Mouse (Mus musculus) lung, embryonic 14.5 days (tissue): Measurements from ENCODE around the gene Snx8. TPM values are rescaled to one million over a fixed set of nuclear protein-coding genes. Genes with fewer than 3 reads are reported as not detected.
A peak's percentile ranks its signal among the peaks of the same experiment; 100 is the strongest.

Experiments
- ATAC-seq: fragments of 200-750 bp; cut with Nextera tagmentation; 2 replicates; pipeline ENCODE4 v1.8.0; 2017; ENCODE audit warnings: mild to moderate bottlenecking, moderate TSS enrichment, moderate library complexity; ENCODE audit not compliant: insufficient read depth
- DNase-seq: peaks from one replicate; pipeline ENCODE4 v3.0.0-alpha.2; 2015
- H3K27ac ChIP-seq: fragments of 300-500 bp; sonication (generic); 2 replicates; pipeline ENCODE4 v1.5.1; 2014; ENCODE audit warnings: low read depth, mild to moderate bottlenecking, moderate library complexity
- H3K27me3 ChIP-seq: fragments of 300-500 bp; sonication (generic); 2 replicates; pipeline ENCODE4 v1.6.1; 2014; ENCODE audit warnings: low read length, control low read depth; ENCODE audit not compliant: insufficient read depth
- H3K36me3 ChIP-seq: fragments of 300-500 bp; sonication (generic); 2 replicates; pipeline ENCODE4 v1.6.1; 2014; ENCODE audit warnings: control low read depth; ENCODE audit not compliant: insufficient read depth
- H3K4me1 ChIP-seq: fragments of 300-500 bp; sonication (generic); 2 replicates; pipeline ENCODE4 v1.6.1; 2014; ENCODE audit warnings: antibody characterized with exemption, control low read depth; ENCODE audit not compliant: insufficient read depth
- H3K4me2 ChIP-seq: fragments of 300-500 bp; sonication (generic); 2 replicates; pipeline ENCODE4 v1.6.1; 2014; ENCODE audit warnings: mild to moderate bottlenecking
- H3K4me3 ChIP-seq: fragments of 300-500 bp; sonication (generic); 2 replicates; pipeline ENCODE4 v1.5.1; 2014; ENCODE audit warnings: low read depth, low read length
- H3K9ac ChIP-seq: fragments of 300-500 bp; sonication (generic); 2 replicates; pipeline ENCODE4 v1.6.1; 2014
- H3K9me3 ChIP-seq: fragments of 300-500 bp; sonication (generic); 2 replicates; pipeline ENCODE4 v1.6.1; 2016; ENCODE audit warnings: low read depth, low read length, control low read depth
- CTCF ChIP-seq: IDR thresholded peaks from 2 replicates; pipeline ENCODE4 v1.5.1; 2016; ENCODE audit warnings: antibody characterized with exemption, low read depth
- WGBS: fragments of 180-500 bp; shearing (Covaris S2); extraction: QIAGEN DNeasy Blood & Tissue Kit; methylation state at CpG from one replicate; pipeline ENCODE4 v1.1.7; 2014; 5-methylcytosine and 5-hydroxymethylcytosine counted together
- polyA plus RNA-seq: library from polyadenylated mRNA; unstranded; fragments of >200 nt; fragmentation: Nextera tagmentation; extraction: Ambion mirVana; gene quantifications from 2 replicates; pipeline ENCODE4 v1.2.1, GENCODE M21; 2014

Snx8 gene
- 8.3 and 9.5 TPM in 2 replicates for polyA plus RNA-seq

GRCm38 (mm10) chr5:140388588-140389576, at the start of gene Snx8:
Gene Snx8 (minus strand): TSS chr5:140389262.
- DNase-seq (peak; percentile 99), ATAC-seq (peak; percentile 94)
- Histone ChIP-seq H3K4me1 (peaks cover 3% of the 10 kb centered on the region; the same call in 1 of the 2 replicates), H3K4me2 (peak within 1 kb of the TSS; percentile 75), H3K9ac (peak within 1 kb of the TSS; percentile 57), H3K4me3 (peak within 1 kb of the TSS; percentile 72), H3K9me3 (no peaks in the 10 kb centered on the region), H3K27ac (no peak within 1 kb of the TSS), H3K36me3 (no peaks in the 10 kb centered on the region), H3K27me3 (no peaks in the 10 kb centered on the region)
- WGBS = under 1% methylated on average over 53 of the region's 63 CpGs
- TF ChIP-seq CTCF = no peak

GRCm38 (mm10) chr5:140425016-140425783, 36.1 kb upstream of the Snx8 start:
- Histone ChIP-seq H3K27me3 (no peaks in the 10 kb centered on the region), H3K9ac (no peak overlapping the region), H3K4me2 (no peak overlapping the region), H3K4me3 (no peak overlapping the region), H3K36me3 (peaks cover 75% of the 10 kb centered on the region), H3K4me1 (no peaks in the 10 kb centered on the region), H3K9me3 (no peaks in the 10 kb centered on the region), H3K27ac (no peak overlapping the region)
- ATAC-seq = no peak
- no peak for DNase-seq
- 81% methylated on average over 17 of the region's 17 CpGs for WGBS
- TF ChIP-seq CTCF = no peak

- H3K27ac ChIP-seq = no peak overlapping the region
- no peaks in the 10 kb centered on the region for H3K4me1 ChIP-seq
- H3K36me3 ChIP-seq = peaks cover 29% of the 10 kb centered on the region
- TF ChIP-seq CTCF = no peak
- no peaks in the 10 kb centered on the region for H3K9me3 ChIP-seq
- H3K9ac ChIP-seq = peak overlapping the region; percentile 97
- no peak for DNase-seq
- peak overlapping the region; percentile 99 for H3K4me3 ChIP-seq
- no peaks in the 10 kb centered on the region for H3K27me3 ChIP-seq
- no peak for ATAC-seq
- H3K4me2 ChIP-seq = peak overlapping the region; percentile 77
- 53% methylated on average over 4 of the region's 4 CpGs for WGBS
Observed at GRCm38 (mm10) chr5:140420616-140421015, 31.6 kb upstream of the Snx8 start.

GRCm38 (mm10) chr5:140419442-140420080, 30.5 kb upstream of the Snx8 start:
- peak overlapping the region; percentile 97 for H3K27ac ChIP-seq
- under 1% methylated on average over 62 of the region's 62 CpGs for WGBS
- H3K9me3 ChIP-seq = no peaks in the 10 kb centered on the region
- H3K9ac ChIP-seq = peak overlapping the region; percentile 97
- H3K4me2 ChIP-seq = peak overlapping the region; percentile 77
- no peaks in the 10 kb centered on the region for H3K27me3 ChIP-seq
- peak overlapping the region; percentile 99 for H3K4me3 ChIP-seq
- DNase-seq (peak; percentile 28), ATAC-seq (peak; percentile 36)
- no peaks in the 10 kb centered on the region for H3K4me1 ChIP-seq
- peaks cover 20% of the 10 kb centered on the region for H3K36me3 ChIP-seq
- TF ChIP-seq CTCF = no peak

- Histone ChIP-seq H3K9me3 (no peaks in the 10 kb centered on the region), H3K4me3 (peak within 1 kb of the TSS; percentile 99), H3K27ac (peak within 1 kb of the TSS; percentile 97), H3K9ac (peak within 1 kb of the TSS; percentile 97), H3K27me3 (no peaks in the 10 kb centered on the region), H3K4me1 (no peaks in the 10 kb centered on the region), H3K4me2 (peak within 1 kb of the TSS; percentile 77), H3K36me3 (peaks cover 17% of the 10 kb centered on the region)
- DNase-seq = peak; percentile 95
- no peak; the same call in 1 of the 2 replicates for TF ChIP-seq CTCF
- ATAC-seq = peak; percentile 93
- under 1% methylated on average over 65 of the region's 65 CpGs for WGBS
Observed at GRCm38 (mm10) chr5:140418489-140419441, 29.7 kb upstream of the Snx8 start, which contains the start of gene Eif3b. Gene Eif3b (plus strand): TSS chr5:140419328.

- no peak for ATAC-seq
- TF ChIP-seq CTCF = no peak
- no peaks in the 10 kb centered on the region for H3K9me3 ChIP-seq
- no peak for DNase-seq
- H3K4me2 ChIP-seq = peak overlapping the region; percentile 77
- WGBS = under 1% methylated on average over 12 of the region's 12 CpGs
- no peaks in the 10 kb centered on the region for H3K4me1 ChIP-seq
- H3K9ac ChIP-seq = peak overlapping the region; percentile 97
- peak overlapping the region; percentile 99 for H3K4me3 ChIP-seq
- no peaks in the 10 kb centered on the region for H3K27me3 ChIP-seq
- peaks cover 13% of the 10 kb centered on the region for H3K36me3 ChIP-seq
- peak overlapping the region; percentile 97 for H3K27ac ChIP-seq
Observed at GRCm38 (mm10) chr5:140418106-140418488, 29.0 kb upstream of the Snx8 start.
